Mouse (Mus musculus) heart, postnatal 14 days (tissue): Measurements from ENCODE around the gene Uqcrq. TPM values are rescaled to one million over a fixed set of nuclear protein-coding genes. Genes with fewer than 3 reads are reported as not detected.

Experiments
- DNase-seq, 2 experiments: peaks; one replicate each; pipeline ENCODE4 v3.0.0; 2021 to 2022
- intact Hi-C: fragments of 180-260 bp; cut with DNase I; formaldehyde crosslinking; loops from one replicate; pipeline ENCODE4 v1.15.1; 2025
- microRNA-seq, 2 experiments: library from miRNA; unstranded; fragments of <30 nt; microRNA quantifications; one replicate each; pipeline ENCODE4 v1.2.0; 2021 to 2022
- total RNA-seq, 2 experiments: library from RNA; stranded (reverse); gene quantifications; 2 replicates each; pipeline ENCODE4 v1.2.3; 2021

Uqcrq gene
- total RNA-seq, 2 experiments from 2014 or later, result 2,370 to 2,434 TPM

DNA sequence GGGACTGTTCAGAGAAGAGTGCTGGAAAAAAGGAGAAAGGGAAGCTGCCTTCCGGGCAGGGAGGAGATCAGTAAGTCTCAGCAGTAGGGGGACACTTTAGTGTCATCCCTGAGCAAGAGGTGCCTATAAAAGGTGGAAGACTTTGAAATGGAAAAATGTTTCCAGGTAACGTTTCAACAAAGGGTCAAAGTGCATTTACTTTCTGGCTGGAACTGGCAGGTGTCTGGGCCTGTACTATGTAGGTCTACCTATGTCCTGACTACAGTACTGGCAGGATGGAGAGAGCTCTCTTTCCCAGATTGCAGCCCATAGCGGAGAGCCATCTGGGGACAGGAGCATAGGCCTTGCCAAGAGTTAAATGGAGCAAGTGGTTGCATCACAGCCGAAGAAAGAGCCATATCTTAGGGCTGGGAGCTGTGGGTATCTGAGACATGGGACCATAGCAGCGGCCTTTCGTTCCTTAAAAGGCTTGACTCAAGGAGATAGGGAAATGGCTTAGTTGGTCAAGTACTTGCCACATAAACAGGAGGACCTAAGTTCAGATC, 4.8 kb downstream of the Uqcrq start:
- intact Hi-C loops, result no loop called here
- no peak for DNase-seq

DNA sequence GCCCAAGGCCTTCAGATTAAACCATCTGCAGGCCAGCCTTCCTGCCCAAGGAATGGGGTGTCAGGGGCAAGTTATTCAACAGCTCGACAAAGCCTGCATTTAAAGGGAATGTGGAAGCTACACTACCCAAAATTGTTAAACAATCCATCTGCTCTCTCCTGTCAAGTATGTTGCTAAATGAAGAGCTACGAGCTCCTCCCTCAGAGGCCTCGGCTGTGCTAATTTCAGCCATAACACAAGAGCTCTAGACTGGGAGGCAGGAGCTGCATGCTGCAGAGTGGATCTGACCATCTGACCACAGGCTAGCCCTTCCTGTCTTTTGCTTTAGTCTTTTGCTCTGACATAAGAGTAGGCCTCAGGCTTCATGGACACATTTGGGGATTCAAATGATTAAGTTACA, 5.4 kb downstream of the Uqcrq start:
- DNase-seq, result no peak
- intact Hi-C loops, result no loop called here

DNA sequence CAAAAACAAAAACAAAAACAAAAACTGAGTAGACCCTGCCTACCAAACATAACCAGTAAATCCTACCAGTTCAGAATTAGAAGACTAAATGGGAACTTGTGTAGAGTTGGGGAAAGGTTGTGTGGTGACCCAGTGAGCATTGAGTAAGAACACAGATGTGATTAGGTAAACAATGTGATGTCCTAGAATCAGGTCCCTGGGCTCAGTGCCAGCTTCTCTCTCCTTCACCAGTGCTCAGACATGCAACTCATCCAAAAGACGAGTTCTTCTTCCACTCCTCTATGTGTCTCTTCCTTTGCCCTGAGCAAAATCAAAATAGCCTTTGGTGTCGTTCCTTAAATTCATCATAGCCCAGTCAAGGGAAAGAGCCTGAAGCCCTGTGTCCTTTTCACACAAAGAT, 5.8 kb downstream of the Uqcrq start:
- DNase-seq, result no peak
- intact Hi-C loops, result no loop called here

DNA sequence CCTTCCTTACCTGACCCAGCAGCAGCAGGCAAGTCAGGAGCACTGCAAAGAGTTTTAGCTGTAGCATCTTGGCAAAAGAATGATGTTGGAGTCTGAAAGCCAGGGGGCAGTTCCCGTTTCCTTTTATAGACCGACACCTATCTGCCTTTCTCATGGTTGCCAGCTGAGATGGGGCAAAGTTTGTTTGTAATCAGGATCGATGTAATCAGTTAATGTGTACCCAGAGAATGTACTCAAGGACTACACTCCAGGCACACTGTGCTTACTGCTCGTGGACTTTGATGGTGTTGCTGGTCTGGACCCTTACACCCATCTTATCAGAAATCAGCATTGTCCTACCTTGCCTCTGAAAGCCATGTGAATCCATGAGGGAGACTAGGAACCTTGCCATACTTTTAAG, 7.6 kb downstream of the Uqcrq start, which contains the start of gene Leap2:
Leap2 (minus strand) TSS at position 135 of the 400 bp plus-strand sequence.
- intact Hi-C loops, result no loop called here
- no peak for DNase-seq

DNA sequence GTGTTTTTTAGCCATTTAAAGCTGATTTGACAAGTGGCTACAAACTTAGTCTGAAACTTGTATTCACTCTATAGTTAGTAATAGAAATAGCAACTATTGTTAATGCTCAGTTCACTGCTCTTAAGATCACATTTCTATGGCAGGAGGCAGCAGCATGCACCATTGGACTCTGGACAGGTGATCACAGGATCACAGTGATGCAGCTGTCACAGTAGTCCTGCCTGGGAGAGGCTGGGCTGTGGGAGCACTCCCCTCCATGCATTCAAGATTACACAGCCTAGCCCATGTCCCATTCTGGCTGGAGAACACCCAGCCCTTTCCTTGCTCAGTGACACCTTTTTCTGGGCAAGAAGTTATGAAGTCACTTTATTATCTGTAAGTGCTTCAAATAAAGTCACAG, 12.6 kb downstream of the Uqcrq start:
- DNase-seq, result no peak
- intact Hi-C loops, result no loop called here

DNA sequence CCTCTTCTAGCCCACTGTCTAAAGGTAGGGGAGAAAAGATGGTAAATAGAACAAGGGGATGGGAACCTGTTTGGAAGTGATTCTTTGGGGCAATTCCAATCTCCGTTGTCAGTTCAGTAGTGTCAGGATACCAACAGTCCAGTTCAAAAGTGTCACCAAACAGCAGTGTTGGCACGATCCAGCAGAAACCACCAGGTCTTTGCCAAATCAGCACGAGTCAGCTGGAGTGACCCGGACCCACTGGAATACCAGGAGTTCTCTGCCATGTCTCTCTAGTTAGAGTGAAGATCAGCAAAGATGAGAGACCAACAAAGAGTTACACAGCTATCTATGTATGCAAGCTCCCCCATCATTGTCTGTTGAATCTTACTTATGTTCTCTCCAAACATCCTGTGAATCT, 16.8 kb downstream of the Uqcrq start:
- intact Hi-C loops, result loop anchor here (2.0 kb wide), 1 partner anchor 37 kb away; no protein-coding TSS in a partner anchor
- DNase-seq, result no peak

DNA sequence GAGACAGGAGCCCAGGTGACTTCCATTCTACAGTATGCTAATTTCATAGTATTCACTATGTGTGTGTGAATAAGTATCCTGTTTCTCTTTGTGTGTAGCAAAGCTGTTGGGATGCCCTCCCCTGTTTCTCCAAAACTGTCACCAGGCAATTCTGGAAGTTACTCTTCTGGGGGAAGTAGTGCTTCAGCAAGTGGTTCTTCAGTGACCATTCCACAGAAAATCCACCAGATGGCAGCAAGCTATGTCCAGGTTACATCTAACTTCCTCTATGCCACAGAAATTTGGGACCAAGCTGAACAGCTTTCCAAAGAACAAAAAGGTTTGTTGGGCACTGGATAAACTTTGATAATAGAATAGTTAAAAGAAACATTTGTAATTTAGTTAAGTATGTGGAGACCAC, 18.9 kb downstream of the Uqcrq start:
- intact Hi-C loops, result no loop called here
- peak in 1 of 2 experiments; percentile 24 for DNase-seq

DNA sequence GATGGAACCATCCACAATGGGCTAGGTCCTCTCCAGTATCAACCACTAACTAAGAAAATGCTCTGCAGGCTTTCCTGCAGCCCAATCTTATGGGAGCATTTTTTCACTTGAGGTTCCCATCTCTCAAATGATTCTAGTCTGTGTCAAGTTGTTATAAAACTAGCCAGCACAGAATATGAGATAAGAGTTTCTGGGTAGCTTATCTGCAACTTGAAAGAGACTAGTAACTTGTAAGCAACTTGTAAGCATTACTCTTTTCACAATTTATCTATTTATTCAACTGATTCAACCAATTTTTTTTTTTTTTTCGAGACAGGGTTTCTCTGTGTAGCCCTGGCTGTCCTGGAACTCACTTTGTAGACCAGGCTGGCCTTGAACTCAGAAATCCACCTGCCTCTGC, 27.0 kb downstream of the Uqcrq start:
- DNase-seq, result no peak
- intact Hi-C loops, result no loop called here

DNA sequence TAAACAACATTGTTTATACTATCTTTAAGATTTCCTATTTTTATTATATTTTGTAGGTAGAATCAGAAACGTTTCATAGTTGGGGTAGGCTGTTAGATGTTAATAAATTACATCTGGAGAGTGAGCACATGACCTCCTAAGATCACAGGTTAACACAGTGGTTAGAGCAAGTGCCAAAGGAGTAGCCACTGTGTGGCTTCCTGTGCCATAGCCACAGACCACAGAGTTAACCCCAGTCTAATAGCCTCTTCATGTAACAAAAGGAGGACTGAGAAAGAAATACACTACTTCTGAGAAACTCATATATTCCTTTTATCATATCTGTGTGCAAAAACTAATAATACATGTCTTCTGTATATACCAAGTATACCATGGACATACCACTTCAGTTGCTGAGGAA, 36.8 kb downstream of the Uqcrq start:
- intact Hi-C loops, result no loop called here
- no peak for DNase-seq

DNA sequence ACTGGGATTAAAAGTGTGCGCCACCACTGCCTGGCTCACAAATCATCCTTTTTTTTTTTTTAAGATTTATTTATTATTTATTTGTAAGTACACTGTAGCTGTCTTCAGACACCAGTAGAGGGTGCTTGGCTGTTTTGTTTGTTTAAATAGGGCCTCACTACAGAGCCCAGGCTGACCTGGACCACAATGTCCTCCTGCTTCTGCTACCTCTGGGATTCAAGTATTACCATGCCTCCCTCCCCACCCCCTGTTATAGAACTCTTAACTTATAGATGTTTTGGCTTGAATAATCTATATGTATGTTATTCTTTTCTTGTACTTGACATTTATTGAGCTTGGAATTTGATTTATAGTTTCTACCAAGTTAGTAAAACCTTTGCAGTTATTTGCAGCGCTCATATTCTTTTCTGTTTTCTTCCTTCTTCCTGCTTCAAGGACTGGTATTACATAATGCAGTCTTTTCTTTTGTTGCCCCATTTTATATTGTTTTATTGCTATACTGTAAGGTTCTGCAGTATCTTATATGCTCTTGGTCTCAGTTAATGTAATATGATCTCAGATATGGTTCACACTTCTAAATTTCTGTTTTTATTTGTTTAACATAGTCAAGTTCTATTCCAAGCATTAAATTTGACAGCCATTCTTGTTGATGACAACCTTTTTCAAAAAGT, 46.7 kb downstream of the Uqcrq start:
- intact Hi-C loops, result no loop called here
- DNase-seq, result no peak

DNA sequence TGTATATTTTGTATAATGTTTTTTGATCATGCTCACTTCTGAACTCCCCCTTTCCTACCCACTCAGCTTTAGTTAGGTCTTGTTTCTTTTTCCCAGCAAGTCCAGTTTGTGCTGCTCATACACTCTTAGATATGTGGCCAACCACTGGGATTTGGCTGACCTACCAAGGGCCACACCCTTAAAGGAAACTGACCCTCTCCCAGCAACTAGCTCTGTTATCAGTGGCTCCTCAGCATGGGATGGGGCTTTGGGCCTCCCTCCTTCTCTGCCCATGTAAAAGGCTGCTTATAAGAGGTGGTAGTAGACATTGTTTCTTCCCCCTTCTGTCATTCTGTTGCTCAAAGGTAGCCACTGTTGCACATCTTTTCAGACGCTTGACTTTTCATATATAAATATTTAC, 51.7 kb downstream of the Uqcrq start:
- intact Hi-C loops, result no loop called here

More for the DNA sequence above, 51.7 kb downstream of the Uqcrq start:
- DNase-seq, result no peak

Small RNAs within 50 kb of the gene (microRNA-seq; reads per million reads assigned to microRNA genes)
- gene Mir6920, result 0 to 0.36 reads per million in 2 experiments

Other genes with a start within 250 kb of the Uqcrq start
- 100 to 1,000 TPM; 117 to 124 TPM for gene Hspa4, start 130.4 kb downstream of the Uqcrq start, total RNA-seq
- 1 to 10 TPM; 6.1 to 7.4 TPM for gene Zcchc10, start 106.2 kb downstream of the Uqcrq start, total RNA-seq
- 100 to 1,000 TPM in 1 of 2 experiments, 10 to 100 TPM in 1; 97.5 to 109 TPM for gene Aff4, start 80.0 kb downstream of the Uqcrq start, total RNA-seq
- not detected for gene Leap2, start 7.7 kb downstream of the Uqcrq start, total RNA-seq
- gene Gdf9, start 192 bp upstream of the Uqcrq start, total RNA-seq, result under 1 TPM; 0.31 to 0.66 TPM
- gene Gm10447, start 26.3 kb upstream of the Uqcrq start, total RNA-seq, result not detected
- under 1 TPM; 0.44 to 0.53 TPM for gene Shroom1, start 26.4 kb upstream of the Uqcrq start, total RNA-seq
- not detected for gene Gm9837, start 39.6 kb upstream of the Uqcrq start, total RNA-seq
- gene Gm9945, start 49.3 kb upstream of the Uqcrq start, total RNA-seq, result not detected
- gene Sowaha, start 49.4 kb upstream of the Uqcrq start, total RNA-seq, result under 1 TPM; 0.07 TPM
- 10 to 100 TPM; 42.1 TPM for gene Sept8, start 88.4 kb upstream of the Uqcrq start, total RNA-seq
- gene Kif3a, start 136.5 kb upstream of the Uqcrq start, total RNA-seq, result 1 to 10 TPM; 9.6 to 9.9 TPM
- gene Il4, start 187.8 kb upstream of the Uqcrq start, total RNA-seq, result not detected
- not detected for gene Il13, start 203.9 kb upstream of the Uqcrq start, total RNA-seq